Mouse (Mus musculus): ENCODE data around the gene Spo11.

- TF ChIP-seq EP300 (optimal IDR thresholded peaks at IDR 0.05) (no peak), CTCF (IDR thresholded peaks at IDR 0.05; ENCODE audit: low read depth) (no peak)
Observed at GRCm38 (mm10) chr2:173041893-173042292, 64.4 kb downstream of the Spo11 start.
